Mouse (Mus musculus) central nervous system, embryonic 14 days (tissue): Measurements from ENCODE around the gene Nadk2. TPM values are rescaled to one million over a fixed set of nuclear protein-coding genes. Genes with fewer than 3 reads are reported as not detected.

Experiments
- polyA plus RNA-seq: library from polyadenylated mRNA; depleted of rRNA; stranded (reverse); fragments of >200 nt; gene quantifications from 2 replicates; pipeline ENCODE4 v1.2.3, GENCODE M21; 2012; rRNA removed

Gene Nadk2
- 41.0 and 44.6 TPM in 2 replicates for polyA plus RNA-seq

GRCm38 (mm10) chr15:9070912-9071555, at the start of gene Nadk2:
TSS of gene Nadk2 (plus strand) at chr15:9071260.

GRCm38 (mm10) chr15:9140252-9140680, 69.2 kb downstream of the Nadk2 start, which contains the start of gene Lmbrd2:
TSS of gene Lmbrd2 (plus strand) at chr15:9140550.

GRCm38 (mm10) chr15:9155325-9155724, 84.3 kb downstream of the Nadk2 start, which contains the start of gene Skp2:
TSS of gene Skp2 (minus strand) at chr15:9155425.

Other genes with a start within 250 kb of the Nadk2 start
- gene Ranbp3l, start 103.3 kb upstream of the Nadk2 start, polyA plus RNA-seq = 7.9 and 9.3 TPM in 2 replicates
- 10.6 and 11.0 TPM in 2 replicates for gene Lmbrd2, start 69.3 kb downstream of the Nadk2 start, polyA plus RNA-seq
- 18.8 and 20.8 TPM in 2 replicates for gene Skp2, start 84.2 kb downstream of the Nadk2 start, polyA plus RNA-seq
- not detected in 2 replicates for gene Ugt3a1, start 205.6 kb downstream of the Nadk2 start, polyA plus RNA-seq